Mouse (Mus musculus) heart, adult 18-20 months (tissue): Measurements from ENCODE around the gene Erg. TPM values are rescaled to one million over a fixed set of nuclear protein-coding genes. Genes with fewer than 3 reads are reported as not detected.

Experiments used
- DNase-seq, 2 experiments: peaks; one replicate each; pipeline ENCODE4 v3.0.0; 2021 to 2022; ENCODE audit warnings: mixed read lengths in 1 of 2
- total RNA-seq, 2 experiments: library from RNA; stranded (reverse); gene quantifications; 2 replicates each; pipeline ENCODE4 v1.2.3; 2021

Erg gene
- total RNA-seq, 2 experiments from 2014 or later = 20.6 to 24.3 TPM

GRCm38 (mm10) chr16:95584751-95585528 is 1.5 kb downstream of the Erg start:
- no peak for DNase-seq

GRCm38 (mm10) chr16:95579289-95579688 is 7.1 kb downstream of the Erg start:
- DNase-seq = no peak

GRCm38 (mm10) chr16:95573163-95573562 is 13.2 kb downstream of the Erg start:
- DNase-seq = peak; percentile 30 to 32

GRCm38 (mm10) chr16:95570616-95571015 is 15.8 kb downstream of the Erg start:
- peak in 1 of 2 experiments; percentile 23 for DNase-seq

- no peak for DNase-seq
Measured at GRCm38 (mm10) chr16:95556834-95557233, 29.6 kb downstream of the Erg start.

GRCm38 (mm10) chr16:95553136-95553535 is 33.3 kb downstream of the Erg start:
- DNase-seq = no peak

GRCm38 (mm10) chr16:95552495-95552894 is 33.9 kb downstream of the Erg start:
- no peak for DNase-seq

- DNase-seq = no peak
Measured at GRCm38 (mm10) chr16:95550496-95550895, 35.9 kb downstream of the Erg start.

- DNase-seq = no peak
Measured at GRCm38 (mm10) chr16:95544753-95545152, 41.6 kb downstream of the Erg start.

- no peak for DNase-seq
Measured at GRCm38 (mm10) chr16:95543471-95543870, 42.9 kb downstream of the Erg start.

- DNase-seq = no peak
Measured at GRCm38 (mm10) chr16:95535151-95535550, 51.2 kb downstream of the Erg start.

GRCm38 (mm10) chr16:95532387-95533077 is 53.9 kb downstream of the Erg start:
- no peak for DNase-seq

GRCm38 (mm10) chr16:95527561-95527960 is 58.8 kb downstream of the Erg start:
- no peak for DNase-seq

- DNase-seq = no peak
Measured at GRCm38 (mm10) chr16:95519520-95519919, 66.9 kb downstream of the Erg start.

- DNase-seq = no peak
Measured at GRCm38 (mm10) chr16:95506051-95506450, 80.3 kb downstream of the Erg start.

GRCm38 (mm10) chr16:95496582-95497300 is 89.7 kb downstream of the Erg start:
- no peak for DNase-seq

- DNase-seq = no peak
Measured at GRCm38 (mm10) chr16:95494108-95494507, 92.3 kb downstream of the Erg start.

GRCm38 (mm10) chr16:95493336-95493735 is 93.1 kb downstream of the Erg start:
- no peak for DNase-seq

GRCm38 (mm10) chr16:95492146-95492545 is 94.2 kb downstream of the Erg start:
- DNase-seq = no peak

- no peak for DNase-seq
Measured at GRCm38 (mm10) chr16:95490386-95490785, 96.0 kb downstream of the Erg start.

GRCm38 (mm10) chr16:95487606-95488351 is 98.6 kb downstream of the Erg start:
- DNase-seq = no peak

- DNase-seq = no peak
Measured at GRCm38 (mm10) chr16:95481176-95481575, 105.2 kb downstream of the Erg start.
